ENCODE assay signal across 8 mouse cellular contexts in genomic region chr2:51082714-51083351, GRCm38 (mm10).
A peak's percentile ranks its signal among the peaks of the same experiment; 100 is the strongest.
DNase-seq lines count a peak whose midpoint lies in the region; ATAC-seq lines count a peak whose summit lies in the region.
"Had no signal": no experiment of that assay in that cellular context is flagged by ENCODE, and none has a peak within 500 bp of the region (broad histone marks: within the 10 kb centered on the region; RNA-seq: fewer than 3 reads in every experiment).

No protein-coding gene starts in this region.

- no peak for ATAC-seq in inflammation-experienced regulatory T-cells, adult 6 months

- DNase-seq in right cerebral cortex, postnatal 10 days (ENCODE audit: low spot score in 2 of 2): peak; percentile 65 to 70
- no peak for DNase-seq in right cerebral cortex, postnatal 14 days
- DNase-seq in frontal cortex, postnatal 10 days (ENCODE audit: low spot score in 2 of 2): peak; percentile 18 to 50
- peak; percentile 32 for DNase-seq in left cerebral cortex, adult 9 months (ENCODE audit: low spot score in 2 of 2)
- DNase-seq in MN1 (ENCODE audit: low spot score): no peak
- no peak for DNase-seq in kidney, postnatal 4 days
- DNase-seq: thymus, adult 2 months had no signal

Comparison
In these comparisons a context has a peak if more than half of its experiments do, and no peak if none do; other contexts are left out.
1. DNase-seq: peak in right cerebral cortex, postnatal 10 days (2 of 2), frontal cortex, postnatal 10 days (2 of 2) and left cerebral cortex, adult 9 months (2 of 2); none in right cerebral cortex, postnatal 14 days (single experiment), MN1 (single experiment) and kidney, postnatal 4 days (0 of 2).